Mouse (Mus musculus) MEL (cell line): Measurements from ENCODE around the gene Shisa4. TPM values are rescaled to one million over a fixed set of nuclear protein-coding genes. Genes with fewer than 3 reads are reported as not detected.

ENCODE experiments used
- DNase-seq: peaks from one replicate; pipeline ENCODE4 v3.0.0; 2011; ENCODE audit warnings: low read depth, low spot score
- H3K27ac ChIP-seq: 2 replicates; pipeline ENCODE4 v1.5.1; 2012; ENCODE audit warnings: low read depth, mild to moderate bottlenecking, control low read depth, low read length, moderate library complexity; ENCODE audit not compliant: control insufficient read depth
- H3K27me3 ChIP-seq, 2 experiments: fragments of 150-350 bp in 1 of 2; sonication (generic) in 1 of 2; 2 replicates each; pipeline ENCODE4 v1.6.1; 2012; ENCODE audit warnings: low read length in 2 of 2, mild to moderate bottlenecking in 2 of 2, improper control_type of control experiment in 1 of 2, moderate library complexity in 1 of 2; ENCODE audit not compliant: insufficient read depth in 2 of 2, control insufficient read depth in 1 of 2
- H3K36me3 ChIP-seq, 2 experiments: 2 replicates each; pipeline ENCODE4 v1.6.1; 2012 to 2014; ENCODE audit warnings: low read length in 2 of 2, improper control_type of control experiment in 1 of 2, inconsistent platforms in 1 of 2, mild to moderate bottlenecking in 1 of 2; ENCODE audit not compliant: insufficient read depth in 2 of 2, control insufficient read depth in 1 of 2
- H3K4me1 ChIP-seq, 2 experiments: fragments of 150-350 bp in 1 of 2; sonication (generic) in 1 of 2; 2 replicates each; pipeline ENCODE4 v1.6.1; 2012; ENCODE audit warnings: low read length in 2 of 2, improper control_type of control experiment in 1 of 2, mild to moderate bottlenecking in 1 of 2; ENCODE audit not compliant: insufficient read depth in 2 of 2, control insufficient read depth in 1 of 2
- H3K4me3 ChIP-seq, 2 experiments: fragments of 150-350 bp in 1 of 2; sonication (generic) in 1 of 2; 2 replicates each; pipeline ENCODE4 v1.5.1; 2012; ENCODE audit warnings: low read depth in 2 of 2, low read length in 2 of 2, mild to moderate bottlenecking in 2 of 2, moderate library complexity in 2 of 2, control low read depth in 1 of 2, improper control_type of control experiment in 1 of 2; ENCODE audit not compliant: control insufficient read depth in 1 of 2, insufficient read depth in 1 of 2
- H3K79me2 ChIP-seq: 2 replicates; pipeline ENCODE4 v1.6.1; 2012; ENCODE audit warnings: mild to moderate bottlenecking, low read length, moderate library complexity; ENCODE audit not compliant: control insufficient read depth, poor library complexity, insufficient read depth
- H3K9ac ChIP-seq: 2 replicates; pipeline ENCODE4 v1.6.1; 2012; ENCODE audit warnings: low read depth, mild to moderate bottlenecking, control low read depth, low read length, moderate library complexity; ENCODE audit not compliant: control insufficient read depth, poor library complexity, severe bottlenecking
- H3K9me3 ChIP-seq: fragments of 150-350 bp; sonication (generic); replicated peaks from 2 replicates; pipeline ENCODE4 v1.6.1; 2012; ENCODE audit warnings: mild to moderate bottlenecking, low read length, improper control_type of control experiment, moderate library complexity; ENCODE audit not compliant: insufficient read depth
- BHLHE40 ChIP-seq: IDR thresholded peaks from 2 replicates; pipeline ENCODE4 v1.6.1; 2012; ENCODE audit warnings: low read depth, mild to moderate bottlenecking, inconsistent platforms, low read length, improper control_type of control experiment, borderline replicate concordance
- CHD1 ChIP-seq: IDR thresholded peaks from 2 replicates; pipeline ENCODE4 v1.6.1; 2012; ENCODE audit warnings: low read depth, mild to moderate bottlenecking, inconsistent platforms, low read length, improper control_type of control experiment
- CHD2 ChIP-seq: IDR thresholded peaks from 2 replicates; pipeline ENCODE4 v1.6.1; 2011; ENCODE audit warnings: low read length, improper control_type of control experiment
- ELF1 ChIP-seq: IDR thresholded peaks from 2 replicates; pipeline ENCODE4 v1.6.1; 2014; ENCODE audit warnings: low read depth, mild to moderate bottlenecking, inconsistent platforms, low read length, improper control_type of control experiment, moderate library complexity
- GATA1 ChIP-seq: IDR thresholded peaks from 2 replicates; pipeline ENCODE4 v1.6.1; 2011; ENCODE audit warnings: low read depth, low read length, improper control_type of control experiment
- JUND ChIP-seq: IDR thresholded peaks from 2 replicates; pipeline ENCODE4 v1.6.1; 2011; ENCODE audit warnings: low read depth, mild to moderate bottlenecking, improper control_type of control experiment, low read length
- MAZ ChIP-seq: IDR thresholded peaks from 2 replicates; pipeline ENCODE4 v1.6.1; 2012; ENCODE audit warnings: low read depth, mild to moderate bottlenecking, inconsistent platforms, low read length, improper control_type of control experiment
- MXI1 ChIP-seq: IDR thresholded peaks from 2 replicates; pipeline ENCODE4 v1.6.1; 2011; ENCODE audit warnings: mild to moderate bottlenecking, low read depth, low read length, improper control_type of control experiment
- MYC ChIP-seq: IDR thresholded peaks from 2 replicates; pipeline ENCODE4 v1.6.1; 2011; ENCODE audit warnings: low read depth, mild to moderate bottlenecking, low read length, improper control_type of control experiment, moderate library complexity
- NELFE ChIP-seq: IDR thresholded peaks from 2 replicates; pipeline ENCODE4 v1.6.1; 2011; ENCODE audit warnings: low read depth, low read length, improper control_type of control experiment
- RCOR1 ChIP-seq: IDR thresholded peaks from 2 replicates; pipeline ENCODE4 v1.6.1; 2012; ENCODE audit warnings: low read depth, mild to moderate bottlenecking, inconsistent platforms, low read length, improper control_type of control experiment
- SIN3A ChIP-seq: IDR thresholded peaks from 2 replicates; pipeline ENCODE4 v1.6.1; 2012; ENCODE audit warnings: low read length, improper control_type of control experiment, inconsistent platforms
- SMC3 ChIP-seq: IDR thresholded peaks from 2 replicates; pipeline ENCODE4 v1.6.1; 2011; ENCODE audit warnings: low read depth, low read length, improper control_type of control experiment
- TAL1 ChIP-seq: IDR thresholded peaks from 2 replicates; pipeline ENCODE4 v1.6.1; 2012; ENCODE audit warnings: mild to moderate bottlenecking, inconsistent platforms, low read length, moderate library complexity, mixed read lengths
- USF2 ChIP-seq, 2 experiments: IDR thresholded peaks; 2 replicates each; pipeline ENCODE4 v1.6.1; 2011 to 2012; ENCODE audit warnings: improper control_type of control experiment in 2 of 2, low read length in 2 of 2, borderline replicate concordance in 1 of 2, inconsistent platforms in 1 of 2, low read depth in 1 of 2, mild to moderate bottlenecking in 1 of 2; ENCODE audit not compliant: insufficient read depth in 1 of 2
- polyA plus RNA-seq, 2 experiments: library from polyadenylated mRNA; stranded (reverse) in 1 of 2; unstranded in 1 of 2; fragments of >175 nt in 1 of 2; fragments of >200 nt in 1 of 2; gene quantifications; 2 replicates each; pipeline versions ENCODE4 v1.2.1 to v1.2.4; 2012; ENCODE audit warnings: low replicate concordance in 2 of 2, low read depth in 1 of 2; ENCODE audit not compliant: insufficient read length in 2 of 2, insufficient read depth in 1 of 2, missing spikeins in 1 of 2
- total RNA-seq: library from RNA; depleted of rRNA; stranded (reverse); fragments of 300-350 nt; gene quantifications from 2 replicates; pipeline ENCODE4 v1.2.3, GENCODE M21; 2012

The Shisa4 gene
- total and polyA plus RNA-seq, 3 experiments, result not detected

GRCm38 (mm10) chr1:135379048-135379447, 4.0 kb upstream of the Shisa4 start:
- peaks cover 0 to 2% of the 10 kb centered on the region in 2 experiments; a peak in 1 of 4 replicates for H3K36me3 ChIP-seq
- no peaks in the 10 kb centered on the region for H3K4me1 ChIP-seq
- no peak overlapping the region for H3K4me3 ChIP-seq
- no peaks in the 10 kb centered on the region for H3K79me2 ChIP-seq
- TF ChIP-seq MAZ, result no peak
- TF ChIP-seq GATA1, result no peak
- no peak for TF ChIP-seq JUND
- TF ChIP-seq CHD2, result no peak
- no peak for TF ChIP-seq SIN3A
- TF ChIP-seq USF2 (IDR thresholded peaks at IDR 0.05; ENCODE audit: borderline replicate concordance in 1 of 2, insufficient read depth in 1 of 2, low read depth in 1 of 2, low read length in 2 of 2), result no peak
- no peak for TF ChIP-seq NELFE
- TF ChIP-seq MXI1, result no peak
- TF ChIP-seq TAL1, result no peak
- no peak for TF ChIP-seq ELF1
- no peak for TF ChIP-seq RCOR1
- no peak for TF ChIP-seq SMC3
- TF ChIP-seq MYC, result no peak
- no peak for DNase-seq
- H3K9me3 ChIP-seq, result no peaks in the 10 kb centered on the region
- H3K9ac ChIP-seq, result no peak overlapping the region
- no peak overlapping the region for H3K27ac ChIP-seq
- H3K27me3 ChIP-seq, result no peaks in the 10 kb centered on the region

DNA sequence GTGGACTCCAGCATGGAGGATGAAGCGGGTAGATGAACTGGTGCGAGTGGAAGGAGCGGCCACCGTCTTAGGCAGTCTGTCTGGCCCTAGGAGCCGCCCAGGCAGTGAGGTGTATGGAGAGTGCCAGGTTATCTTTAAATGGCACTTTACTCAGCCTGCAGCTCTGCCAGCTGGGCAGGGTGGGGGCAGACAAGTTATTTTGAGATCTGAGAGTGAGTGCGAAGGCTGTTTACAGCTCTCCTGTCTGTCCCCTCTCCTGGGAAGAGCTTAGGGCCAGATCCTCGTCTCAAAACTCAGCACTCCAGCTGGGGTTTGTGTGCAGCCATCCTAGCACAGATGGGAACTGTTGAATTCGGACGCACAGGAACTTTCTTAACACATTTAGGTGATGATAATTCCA, 3.5 kb upstream of the Shisa4 start:
- no peak for TF ChIP-seq CHD1
- TF ChIP-seq, all 39 proteins: peak for 0

GRCm38 (mm10) chr1:135374175-135374867, 716 bp downstream of the Shisa4 start:
- TF ChIP-seq BHLHE40, result no peak
- Histone ChIP-seq H3K4me1 (peaks cover 2 to 3% of the 10 kb centered on the region in 2 experiments; a peak in 3 of 4 replicates), H3K36me3 (no peaks in the 10 kb centered on the region), H3K27me3 (no peaks in the 10 kb centered on the region), H3K79me2 (no peaks in the 10 kb centered on the region), H3K9me3 (no peaks in the 10 kb centered on the region), H3K9ac (no peak overlapping the region), H3K27ac (no peak overlapping the region), H3K4me3 (no peak overlapping the region)
- no peak for DNase-seq

More for the DNA sequence above, 3.5 kb upstream of the Shisa4 start:
- no peaks in the 10 kb centered on the region for H3K4me1 ChIP-seq
- H3K9ac ChIP-seq, result no peak overlapping the region
- H3K27ac ChIP-seq, result no peak overlapping the region
- DNase-seq, result no peak
- H3K4me3 ChIP-seq, result no peak overlapping the region
- H3K27me3 ChIP-seq, result no peaks in the 10 kb centered on the region
- no peaks in the 10 kb centered on the region for H3K79me2 ChIP-seq
- no peaks in the 10 kb centered on the region for H3K9me3 ChIP-seq
- peaks cover 0 to under 1% of the 10 kb centered on the region in 2 experiments; a peak in 1 of 4 replicates for H3K36me3 ChIP-seq
